Mouse (Mus musculus): ENCODE data around the gene Entpd1. TPM values are rescaled to one million over a fixed set of nuclear protein-coding genes. Genes with fewer than 3 reads are reported as not detected.

The Entpd1 gene
- polyA plus RNA-seq, 1 experiment, result 13.1 TPM

DNA sequence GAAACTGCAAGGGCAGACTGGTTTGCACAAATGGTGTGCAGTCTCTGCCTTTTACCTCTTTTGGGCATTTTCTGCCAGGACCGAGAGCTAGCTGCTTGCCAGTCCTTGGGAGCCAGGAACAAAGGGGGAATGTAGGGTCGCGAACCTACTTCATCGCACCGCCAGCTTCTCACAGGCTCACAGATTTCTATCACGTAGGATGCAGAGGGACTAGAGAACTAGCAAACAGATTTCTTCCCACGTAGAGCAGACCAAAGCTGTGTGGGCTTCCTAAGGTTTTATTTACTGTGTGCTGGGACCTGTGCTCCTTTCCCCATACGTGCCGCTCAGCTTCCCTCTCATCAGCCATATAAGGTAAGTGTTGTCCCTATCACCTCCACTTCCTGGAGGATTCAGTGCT is 48.3 kb downstream of the Entpd1 start:
- no peak for DNase-seq (ENCODE audit: extremely low spot score in 1 of 2, low spot score in 1 of 2)

DNA sequence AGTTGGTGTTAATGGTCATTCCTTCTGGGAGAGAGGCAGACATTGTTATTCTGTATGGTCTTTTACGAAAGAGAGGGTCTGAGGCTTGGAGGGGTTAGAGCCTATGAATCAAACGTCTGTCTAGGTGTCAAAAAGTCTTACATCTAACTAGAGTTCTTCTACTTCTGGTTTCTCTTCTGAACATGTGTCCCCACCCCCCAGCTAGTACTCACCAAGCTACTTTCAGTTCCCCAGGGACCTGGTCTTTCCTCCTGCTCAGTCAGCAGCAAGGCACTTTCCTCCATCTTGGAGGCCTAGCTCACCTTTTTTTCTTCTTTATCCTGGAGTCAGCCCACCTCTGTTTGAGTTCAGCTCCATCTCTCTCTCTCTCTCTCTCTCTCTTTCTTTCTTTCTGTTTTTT is 48.9 kb downstream of the Entpd1 start:
- DNase-seq (ENCODE audit: extremely low spot score in 1 of 2, low spot score in 1 of 2), result no peak

DNA sequence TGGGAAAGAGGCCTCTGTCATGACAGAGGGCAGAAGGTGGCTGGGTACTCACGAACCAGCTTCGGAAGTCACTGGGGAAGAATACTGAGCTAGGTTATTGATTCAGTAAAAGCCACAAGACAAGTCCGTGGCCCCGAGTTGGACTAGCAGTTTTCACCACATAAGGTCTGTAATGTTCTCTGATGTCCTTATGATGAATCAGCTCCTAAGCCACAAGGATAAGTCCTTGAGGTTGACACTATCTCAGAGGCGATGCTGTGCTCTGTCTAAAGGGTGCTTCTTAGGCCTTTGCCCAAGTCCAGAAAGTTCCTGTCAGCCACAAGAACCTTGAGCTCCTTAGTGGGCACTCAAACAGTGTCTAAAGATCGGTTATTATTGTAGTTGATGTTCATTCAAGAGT is 49.7 kb downstream of the Entpd1 start:
- no peak for DNase-seq (ENCODE audit: extremely low spot score in 1 of 2, low spot score in 1 of 2)

DNA sequence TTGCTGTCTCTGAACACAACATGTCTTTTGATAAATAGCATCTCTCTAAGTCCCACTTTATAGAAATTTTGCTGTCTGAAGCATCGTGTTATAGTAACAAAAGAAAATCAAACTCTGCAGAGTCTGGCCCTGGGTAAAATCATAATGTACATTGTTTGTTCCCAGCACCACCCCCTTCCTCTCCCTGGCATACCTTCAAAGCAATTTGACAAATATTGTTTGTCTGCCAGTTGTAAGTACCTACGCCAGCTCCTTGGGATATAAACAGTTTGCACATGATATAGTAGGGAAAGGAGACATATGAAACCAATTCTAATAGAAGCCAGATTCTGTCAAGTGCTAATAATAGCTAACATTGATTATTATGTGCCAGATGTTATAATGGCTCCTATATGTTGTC is 50.6 kb downstream of the Entpd1 start:
- no peak for DNase-seq (ENCODE audit: extremely low spot score in 1 of 2, low spot score in 1 of 2)

DNA sequence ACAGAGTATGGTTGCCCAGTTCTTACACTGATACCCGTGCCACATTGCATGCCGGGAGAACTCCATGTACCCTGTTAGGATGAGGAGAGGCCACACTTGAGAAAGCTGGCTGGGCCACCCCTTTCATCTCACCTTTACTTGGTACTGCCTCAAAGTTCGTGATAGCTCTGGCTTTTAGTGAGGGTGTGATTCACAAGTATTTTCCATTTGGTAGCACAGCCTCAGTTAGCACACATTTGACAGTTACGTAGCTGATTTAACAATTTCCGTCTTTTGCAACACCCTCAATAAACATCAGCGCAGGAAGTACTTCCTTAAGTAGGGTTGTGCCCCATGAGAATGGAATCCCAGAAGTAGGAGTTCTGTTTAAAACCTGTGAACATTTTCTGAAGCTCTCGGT is 53.6 kb downstream of the Entpd1 start:
- DNase-seq (ENCODE audit: extremely low spot score in 1 of 2, low spot score in 1 of 2), result no peak

GRCm38 (mm10) chr19:40667111-40667510 is 54.9 kb downstream of the Entpd1 start:
- DNase-seq (ENCODE audit: extremely low spot score in 1 of 2, low spot score in 1 of 2), result no peak

DNA sequence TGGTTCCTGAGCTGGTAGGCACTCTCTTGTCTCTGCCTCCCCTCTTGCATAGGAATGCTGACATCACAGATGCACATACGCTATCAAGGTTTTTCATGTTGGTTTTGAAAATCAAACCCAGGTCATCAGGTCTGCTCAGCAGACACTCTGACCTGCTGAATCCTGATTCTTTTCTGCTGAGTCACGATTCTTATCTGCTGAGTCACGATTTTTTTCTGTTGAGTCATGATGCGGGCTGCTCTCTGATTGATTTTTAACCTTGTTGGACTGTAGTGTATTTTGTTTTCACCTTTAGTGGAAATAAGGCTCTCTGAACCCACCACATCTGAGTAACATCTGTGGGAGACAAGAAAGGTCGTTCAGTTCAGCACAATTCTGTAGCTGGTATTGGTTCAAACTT is 63.2 kb downstream of the Entpd1 start:
- no peak for DNase-seq (ENCODE audit: extremely low spot score in 1 of 2, low spot score in 1 of 2)

DNA sequence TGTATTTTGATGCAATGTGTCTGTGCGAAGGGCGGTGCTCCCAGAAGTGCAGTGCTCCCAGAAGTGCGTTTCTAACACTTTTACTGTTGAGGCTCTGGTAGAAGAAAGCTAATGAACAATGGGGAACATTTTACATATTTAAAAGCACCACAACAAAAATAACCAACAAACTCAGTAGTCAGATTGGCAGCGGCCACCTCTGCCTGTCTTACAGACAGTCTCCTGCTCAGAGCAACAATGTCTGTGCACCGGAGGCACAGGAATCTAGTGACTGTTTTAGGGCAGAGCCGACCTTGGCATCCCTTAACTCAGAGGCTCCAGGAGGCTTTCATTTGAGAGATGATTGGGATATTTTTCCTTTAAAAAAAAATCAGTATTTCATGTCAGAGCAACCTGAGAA is 65.9 kb downstream of the Entpd1 start:
- DNase-seq (ENCODE audit: extremely low spot score in 1 of 2, low spot score in 1 of 2), result no peak

GRCm38 (mm10) chr19:40678532-40679307 is 66.6 kb downstream of the Entpd1 start:
- DNase-seq (ENCODE audit: extremely low spot score in 1 of 2, low spot score in 1 of 2), result no peak

- no peak for DNase-seq (ENCODE audit: extremely low spot score in 1 of 2, low spot score in 1 of 2)
Observed at GRCm38 (mm10) chr19:40679632-40680031, 67.5 kb downstream of the Entpd1 start.

DNA sequence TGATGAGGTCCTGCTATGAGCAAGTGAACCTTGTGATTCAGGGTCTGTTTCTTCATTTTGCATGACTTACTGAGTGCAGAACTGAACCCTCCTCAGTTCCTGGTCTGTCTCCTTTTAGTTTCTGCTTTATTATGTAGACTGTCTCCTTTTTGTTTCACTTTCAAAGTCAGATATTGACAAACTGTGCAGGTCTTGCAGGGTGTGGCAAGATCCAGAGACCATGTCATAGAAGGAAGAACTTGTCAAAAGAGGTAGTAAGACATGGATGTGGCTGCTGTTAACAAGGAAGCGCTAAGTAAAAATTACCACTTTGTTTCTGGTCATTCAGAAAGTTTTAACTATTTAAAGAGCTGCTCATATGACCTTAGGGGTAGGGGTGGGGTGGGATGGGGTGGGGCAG is 72.0 kb downstream of the Entpd1 start:
- DNase-seq (ENCODE audit: extremely low spot score in 1 of 2, low spot score in 1 of 2), result no peak

GRCm38 (mm10) chr19:40684566-40684965 is 72.4 kb downstream of the Entpd1 start:
- DNase-seq (ENCODE audit: extremely low spot score in 1 of 2, low spot score in 1 of 2), result no peak

- DNase-seq (ENCODE audit: extremely low spot score in 1 of 2, low spot score in 1 of 2), result no peak
Observed at GRCm38 (mm10) chr19:40687291-40687927, 75.2 kb downstream of the Entpd1 start.

GRCm38 (mm10) chr19:40693201-40693600 is 81.0 kb downstream of the Entpd1 start:
- DNase-seq (ENCODE audit: extremely low spot score in 1 of 2, low spot score in 1 of 2), result no peak

DNA sequence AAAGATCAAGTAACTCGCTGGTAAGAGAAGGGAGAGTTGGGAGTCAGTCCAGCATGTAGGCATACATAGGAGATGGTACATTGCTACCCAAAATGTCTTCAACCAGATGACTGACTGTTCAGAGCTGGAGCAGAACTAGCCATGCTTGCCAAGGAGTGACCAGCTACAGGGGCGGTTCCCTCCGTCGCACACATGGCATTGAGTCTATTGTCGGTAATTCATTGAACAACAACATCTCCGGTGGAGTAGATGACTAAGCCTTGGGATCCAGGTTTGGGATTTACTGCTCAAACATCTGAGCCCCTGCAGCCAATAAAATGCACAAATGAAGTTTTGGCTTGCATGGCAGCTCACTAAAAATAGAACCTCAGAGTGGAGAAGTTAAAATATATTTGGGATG is 84.0 kb downstream of the Entpd1 start:
- DNase-seq (ENCODE audit: extremely low spot score in 1 of 2, low spot score in 1 of 2), result no peak

- DNase-seq (ENCODE audit: extremely low spot score in 1 of 2, low spot score in 1 of 2), result no peak
Observed at GRCm38 (mm10) chr19:40698103-40698853, 86.1 kb downstream of the Entpd1 start.

DNA sequence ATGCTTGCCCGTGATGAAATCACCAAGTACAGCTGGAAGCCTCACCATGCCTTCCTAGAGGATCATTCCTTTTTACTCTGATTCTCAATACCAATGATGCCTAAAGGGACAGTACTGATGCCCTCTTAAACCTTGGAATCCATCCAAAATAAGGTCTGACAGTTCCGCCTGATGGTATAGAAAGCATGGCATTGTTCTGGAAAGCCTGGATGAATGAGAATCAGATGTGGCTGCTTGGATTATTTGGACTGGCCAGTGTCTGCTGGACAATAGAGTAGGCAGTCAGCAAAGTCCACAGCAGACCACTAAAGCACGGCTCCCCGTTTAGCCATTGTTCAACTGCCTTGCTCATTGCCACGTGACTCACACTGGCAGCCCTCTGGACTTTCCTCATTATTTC is 87.7 kb downstream of the Entpd1 start:
- DNase-seq (ENCODE audit: extremely low spot score in 1 of 2, low spot score in 1 of 2), result no peak

DNA sequence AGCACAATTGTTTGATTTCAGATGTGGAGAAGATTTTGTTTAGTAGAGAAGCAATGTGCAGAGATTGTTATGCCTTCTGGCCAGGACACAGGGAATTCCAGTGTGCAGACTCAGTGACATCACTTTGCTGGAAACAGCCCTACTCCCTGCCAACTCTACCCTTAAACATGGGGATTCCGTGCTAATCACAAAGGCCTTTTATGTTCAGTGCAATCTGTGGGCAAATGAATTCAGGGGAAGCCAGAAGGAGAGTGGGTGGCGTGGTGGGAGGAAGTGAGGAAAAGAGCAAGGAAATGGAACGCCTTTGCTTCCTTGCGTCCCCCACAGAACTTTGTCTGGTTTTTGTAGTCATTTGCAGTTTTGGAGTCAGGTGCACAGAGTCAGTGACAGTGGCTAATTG is 90.2 kb downstream of the Entpd1 start:
- peak; percentile 38 to 87 for DNase-seq (ENCODE audit: extremely low spot score in 1 of 2, low spot score in 1 of 2)

DNA sequence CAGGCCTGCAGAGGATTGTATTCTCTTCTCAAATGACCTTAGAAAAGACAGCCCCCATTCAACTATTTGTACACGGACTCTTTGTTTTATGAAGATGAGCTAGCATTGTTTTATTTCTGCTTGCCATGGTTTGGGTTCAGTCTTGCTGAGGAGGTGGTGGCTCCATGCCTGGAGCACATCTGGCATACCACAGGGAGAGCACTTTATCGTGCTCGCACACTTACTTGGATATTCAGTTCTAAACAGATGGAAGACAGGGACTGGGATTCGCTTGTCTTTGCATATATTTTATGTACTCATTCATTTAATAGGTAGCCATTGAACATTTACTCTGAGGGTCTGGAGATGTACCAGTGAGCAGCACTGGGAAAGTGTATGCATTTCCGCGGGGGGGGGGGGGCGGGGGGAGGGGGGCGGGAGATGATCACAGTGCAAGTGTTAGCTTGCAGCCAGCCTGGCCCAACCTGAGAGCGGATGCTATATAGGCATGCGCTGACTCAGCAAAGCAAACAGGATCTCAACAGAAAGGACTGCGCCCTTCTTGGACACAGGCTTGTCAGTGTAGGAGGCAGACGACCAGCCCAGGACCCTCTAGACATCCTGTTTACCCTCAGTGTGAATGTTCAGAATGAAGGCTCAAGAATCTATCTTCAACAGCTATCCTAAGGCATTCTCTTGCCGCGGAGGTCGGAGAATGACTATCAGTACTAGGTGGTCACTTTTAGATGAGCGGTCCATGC is 100.9 kb downstream of the Entpd1 start:
- DNase-seq (ENCODE audit: extremely low spot score in 1 of 2, low spot score in 1 of 2), result no peak

DNA sequence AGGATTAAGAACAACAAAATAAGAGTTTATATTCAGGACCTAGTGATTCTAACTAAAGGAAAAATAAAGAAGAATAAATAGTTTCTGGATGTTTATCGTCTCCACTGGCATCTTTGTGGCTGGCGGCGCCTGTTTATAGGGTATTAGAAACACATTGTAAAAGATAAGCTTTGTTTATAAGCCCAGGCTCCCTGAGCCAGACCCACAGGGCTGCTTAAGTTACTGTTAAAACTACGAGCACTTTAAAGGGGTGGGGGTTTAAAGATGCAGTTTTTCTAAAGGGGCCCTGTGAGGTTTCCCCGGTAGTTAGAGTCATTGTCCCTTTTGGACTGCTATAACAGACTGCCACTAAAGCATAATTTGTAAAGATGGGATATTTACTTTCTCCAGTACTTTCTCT is 102.5 kb downstream of the Entpd1 start:
- DNase-seq (ENCODE audit: extremely low spot score in 1 of 2, low spot score in 1 of 2), result no peak

- no peak for DNase-seq (ENCODE audit: extremely low spot score in 1 of 2, low spot score in 1 of 2)
Observed at GRCm38 (mm10) chr19:40716981-40717380, 104.8 kb downstream of the Entpd1 start.
